Mouse (Mus musculus) cerebellum, adult 2 months (tissue): ENCODE data around the gene Btg3. TPM values are rescaled to one million over a fixed set of nuclear protein-coding genes. Genes with fewer than 3 reads are reported as not detected.

ENCODE experiments used
- DNase-seq, 2 experiments: peaks; one replicate each; pipeline ENCODE4 v3.0.0; 2021
- H3K27ac ChIP-seq: fragments of 200-500 bp; 2 replicates; pipeline ENCODE4 v1.5.1; 2012; ENCODE audit warnings: low read length, control low read depth, inconsistent platforms; ENCODE audit not compliant: insufficient read depth
- H3K27me3 ChIP-seq: fragments of 200-500 bp; 2 replicates; pipeline ENCODE4 v1.6.1; 2012; ENCODE audit warnings: inconsistent platforms, mild to moderate bottlenecking, low read length, moderate library complexity; ENCODE audit not compliant: control insufficient read depth, insufficient read depth
- H3K4me1 ChIP-seq: fragments of 200-500 bp; 2 replicates; pipeline ENCODE4 v1.6.1; 2011; ENCODE audit warnings: low read length; ENCODE audit not compliant: control insufficient read depth, insufficient read depth
- H3K4me3 ChIP-seq: fragments of 200-500 bp; replicated peaks from 2 replicates; pipeline ENCODE3; 2011; ENCODE audit warnings: mild to moderate bottlenecking, low read depth, low read length, control low read depth; ENCODE audit not compliant: insufficient read depth
- CTCF ChIP-seq: fragments of 200-500 bp; IDR thresholded peaks from 2 replicates; pipeline ENCODE4 v1.5.1; 2011; ENCODE audit warnings: low read depth, mild to moderate bottlenecking, control low read depth, low read length, moderate library complexity, borderline replicate concordance; ENCODE audit not compliant: insufficient read depth
- POLR2A ChIP-seq: fragments of 200-500 bp; IDR thresholded peaks from 2 replicates; pipeline ENCODE4 v1.6.1; 2011; ENCODE audit warnings: low read length, control low read depth, borderline replicate concordance; ENCODE audit not compliant: insufficient read depth
- WGBS: fragments of 180-500 bp; shearing (Covaris S2); methylation state at CpG from one replicate; pipeline ENCODE4 v1.1.7; 2018; 5-methylcytosine and 5-hydroxymethylcytosine counted together
- polyA plus RNA-seq: library from polyadenylated mRNA; depleted of rRNA; stranded (reverse); fragments of >200 nt; gene quantifications from 2 replicates; pipeline ENCODE4 v1.2.3, GENCODE M21; 2012; rRNA removed

The Btg3 gene
- 4.2 and 5.0 TPM in 2 replicates for polyA plus RNA-seq

DNA sequence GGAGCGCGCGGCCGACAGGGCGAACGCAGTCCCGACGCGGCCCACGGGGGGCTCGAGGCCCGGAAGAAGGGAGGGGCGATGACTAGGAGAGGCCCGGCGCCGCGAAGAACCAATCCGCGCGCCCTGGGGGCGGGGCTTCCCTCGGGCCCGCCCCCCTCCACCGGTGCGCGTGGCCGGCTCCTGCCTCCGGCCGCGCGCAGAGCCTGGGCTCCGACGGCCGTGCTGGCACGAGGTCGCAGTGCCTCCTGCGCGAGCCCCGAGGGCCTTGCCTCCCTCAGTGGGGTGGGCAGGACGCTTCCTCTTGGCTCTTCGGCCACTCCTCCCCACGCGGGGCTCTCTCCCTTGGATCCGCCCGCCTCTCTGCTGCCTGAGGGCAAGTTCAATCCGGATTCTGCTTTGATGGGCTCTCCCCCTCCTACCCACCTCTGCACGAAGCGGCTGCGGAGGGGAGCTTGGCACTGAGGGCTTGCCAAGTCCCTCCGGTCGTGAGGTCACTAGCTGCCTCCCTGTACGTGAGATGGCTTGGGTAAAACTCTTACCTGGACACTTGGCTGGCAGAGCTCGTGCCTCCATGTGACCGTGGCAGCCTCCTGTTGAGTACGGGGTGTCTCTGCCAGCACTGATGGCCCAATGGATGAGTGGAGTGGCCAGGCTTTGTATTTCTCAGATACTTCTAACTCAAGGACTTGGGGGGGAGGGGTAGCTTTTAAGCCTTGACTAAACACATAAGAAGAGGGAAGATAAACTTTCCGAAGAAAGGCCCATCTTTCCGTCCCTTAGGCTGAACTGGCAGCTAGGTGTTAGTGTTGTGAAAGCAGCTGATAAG lies at the start of gene Btg3:
Gene Btg3 (minus strand): TSS at position 448 of the 826 bp plus-strand sequence.
- peak within 1 kb of the TSS; percentile 51 for H3K4me3 ChIP-seq
- no peaks in the 10 kb centered on the region for H3K4me1 ChIP-seq
- DNase-seq = peak; percentile 39 to 56
- H3K27ac ChIP-seq = no peak within 1 kb of the TSS
- H3K27me3 ChIP-seq = no peaks in the 10 kb centered on the region
- WGBS = 3% methylated on average over 57 of the region's 57 CpGs
- TF ChIP-seq CTCF (no peak), POLR2A (no peak)

DNA sequence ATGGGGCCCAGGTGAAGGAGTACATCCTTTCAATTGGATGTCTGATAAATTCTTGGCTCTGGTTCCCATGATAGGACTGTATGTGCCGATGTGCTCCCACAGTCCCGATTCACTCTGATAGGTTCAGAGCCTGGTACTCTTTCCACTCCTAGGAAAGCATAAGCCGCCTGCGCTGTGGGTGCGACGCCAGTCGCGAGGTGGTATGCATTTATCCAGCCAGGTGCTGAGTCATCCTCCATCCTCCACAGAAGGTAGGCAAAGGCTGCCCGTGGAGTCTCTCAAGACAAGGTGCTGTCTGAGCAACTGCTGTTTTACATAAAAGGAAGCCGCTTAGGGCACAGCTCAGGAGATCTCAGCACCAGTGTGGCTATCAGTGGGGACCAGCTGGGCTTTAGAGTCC lies 40.7 kb upstream of the Btg3 start:
- 78% methylated on average over 10 of the region's 10 CpGs for WGBS
- no peak overlapping the region for H3K4me3 ChIP-seq
- TF ChIP-seq CTCF (no peak), POLR2A (no peak)
- H3K4me1 ChIP-seq = no peaks in the 10 kb centered on the region
- no peak for DNase-seq
- H3K27ac ChIP-seq = no peak overlapping the region
- no peaks in the 10 kb centered on the region for H3K27me3 ChIP-seq

DNA sequence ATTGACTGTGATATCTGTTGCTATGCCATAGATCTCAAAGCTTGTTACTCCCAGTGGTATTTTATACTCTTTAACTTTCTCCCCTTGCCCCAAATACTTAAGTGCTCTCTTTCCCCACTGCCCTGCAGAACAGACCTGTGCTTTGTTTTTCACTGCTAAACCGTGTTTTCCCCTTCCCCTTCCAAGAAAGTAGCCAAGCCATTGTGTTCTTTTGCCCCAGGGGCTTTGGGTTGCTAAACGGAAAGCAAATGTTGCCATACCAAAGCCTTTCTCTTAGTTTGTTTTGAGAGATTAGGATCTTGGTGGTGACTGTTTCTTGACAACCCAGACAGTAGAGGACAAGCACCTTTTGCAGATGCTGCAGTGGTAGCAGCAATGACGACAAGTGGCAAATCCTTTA lies 39.5 kb upstream of the Btg3 start:
- TF ChIP-seq CTCF (no peak), POLR2A (no peak)
- no peak for DNase-seq
- Histone ChIP-seq H3K27me3 (no peaks in the 10 kb centered on the region), H3K27ac (no peak overlapping the region), H3K4me1 (no peaks in the 10 kb centered on the region), H3K4me3 (no peak overlapping the region)
- WGBS = 15% methylated on average over 3 of the region's 3 CpGs

DNA sequence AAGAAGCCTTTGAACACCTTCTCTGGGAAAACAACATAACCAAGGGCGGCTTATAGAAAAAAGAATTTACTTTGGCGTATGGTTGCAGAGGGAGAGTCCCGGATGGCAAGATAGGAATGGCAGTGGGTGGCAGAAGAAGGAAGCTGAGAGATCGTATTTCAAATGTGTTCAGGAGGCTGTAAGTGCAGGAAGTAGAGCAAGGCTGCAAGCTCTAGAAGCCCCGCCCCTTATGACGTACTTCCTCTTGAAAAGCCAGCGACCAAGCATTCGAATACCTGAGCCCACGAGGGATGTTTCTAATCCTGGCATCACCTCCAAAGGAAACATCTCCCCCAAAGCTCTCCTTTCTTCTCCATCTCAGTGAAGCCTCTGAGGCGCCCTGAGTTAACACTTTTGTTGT lies 33.0 kb upstream of the Btg3 start:
- DNase-seq = no peak
- H3K27ac ChIP-seq = no peak overlapping the region
- TF ChIP-seq POLR2A (no peak), CTCF (no peak)
- H3K4me1 ChIP-seq = no peaks in the 10 kb centered on the region
- WGBS = 91% methylated on average over 10 of the region's 10 CpGs
- no peaks in the 10 kb centered on the region for H3K27me3 ChIP-seq
- no peak overlapping the region for H3K4me3 ChIP-seq

DNA sequence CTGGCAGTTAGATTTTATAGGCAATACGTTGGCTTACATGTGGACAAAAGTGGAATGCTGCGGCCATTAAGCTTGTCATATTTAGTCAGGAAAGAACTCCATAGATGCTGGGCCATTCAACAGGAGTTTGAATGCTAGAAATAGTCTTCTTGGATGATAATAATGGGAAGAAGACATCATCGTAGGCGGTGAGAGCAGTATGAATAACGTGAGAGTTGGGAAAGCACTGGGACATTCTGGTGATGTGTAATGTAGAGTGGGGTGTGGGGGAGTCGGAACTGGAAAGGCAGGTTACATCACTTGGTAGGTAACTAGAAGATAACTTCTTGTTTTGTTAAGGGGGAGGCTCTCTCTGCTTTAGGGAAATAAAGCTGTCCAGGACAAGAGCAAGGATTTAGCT lies 30.9 kb upstream of the Btg3 start:
- DNase-seq = no peak
- no peak for TF ChIP-seq CTCF
- no peak for TF ChIP-seq POLR2A
- Histone ChIP-seq H3K27ac (no peak overlapping the region), H3K4me1 (no peaks in the 10 kb centered on the region), H3K27me3 (no peaks in the 10 kb centered on the region), H3K4me3 (no peak overlapping the region)
- WGBS = 91% methylated on average over 6 of the region's 6 CpGs

DNA sequence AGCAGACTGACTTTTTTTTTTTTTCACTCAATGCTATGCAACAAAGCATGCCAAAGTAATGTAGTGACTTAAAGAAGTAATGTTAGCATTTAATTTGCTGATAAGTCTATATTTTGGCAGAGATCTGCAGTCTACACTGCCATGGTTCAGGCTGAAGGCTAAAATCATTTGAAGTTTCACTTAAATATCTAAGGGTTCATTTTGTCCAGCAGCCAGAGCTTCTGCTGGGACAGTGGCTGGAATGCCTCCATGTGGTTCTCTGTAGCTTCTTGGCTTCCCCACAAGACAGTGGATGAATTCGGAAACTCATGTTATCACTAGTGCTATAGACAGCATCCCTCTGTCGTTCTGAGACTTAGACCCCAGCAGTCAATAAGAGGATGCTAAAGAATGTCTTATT lies 29.7 kb upstream of the Btg3 start:
- TF ChIP-seq CTCF = no peak
- no peak for TF ChIP-seq POLR2A
- Histone ChIP-seq H3K27ac (no peak overlapping the region), H3K4me3 (no peak overlapping the region), H3K4me1 (no peaks in the 10 kb centered on the region), H3K27me3 (no peaks in the 10 kb centered on the region)
- WGBS = 18% methylated on average over 2 of the region's 2 CpGs
- DNase-seq = no peak

DNA sequence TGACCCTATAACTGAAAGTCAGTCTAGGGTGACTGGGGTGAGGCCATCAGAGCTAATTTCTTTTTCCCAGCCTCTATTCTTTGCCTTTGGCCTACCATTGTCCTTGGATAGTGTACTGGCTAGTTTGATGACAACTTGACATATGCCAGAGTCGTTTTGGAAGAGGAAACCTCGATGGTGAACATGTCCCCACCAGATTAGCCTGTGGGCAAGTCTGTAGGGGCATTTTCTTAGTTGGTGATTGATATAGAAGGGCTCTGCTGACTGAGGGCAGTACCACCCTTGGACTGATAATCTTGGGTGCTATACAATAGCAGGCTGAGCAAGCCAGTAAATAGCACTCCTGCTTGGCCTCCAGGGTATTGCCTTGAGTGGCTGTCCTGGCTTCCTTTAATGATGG lies 25.3 kb upstream of the Btg3 start:
- no peaks in the 10 kb centered on the region for H3K27me3 ChIP-seq
- TF ChIP-seq CTCF (no peak), POLR2A (no peak)
- no peaks in the 10 kb centered on the region for H3K4me1 ChIP-seq
- no peak for DNase-seq
- no peak overlapping the region for H3K27ac ChIP-seq
- no peak overlapping the region for H3K4me3 ChIP-seq
- 59% methylated on average over 2 of the region's 2 CpGs for WGBS

DNA sequence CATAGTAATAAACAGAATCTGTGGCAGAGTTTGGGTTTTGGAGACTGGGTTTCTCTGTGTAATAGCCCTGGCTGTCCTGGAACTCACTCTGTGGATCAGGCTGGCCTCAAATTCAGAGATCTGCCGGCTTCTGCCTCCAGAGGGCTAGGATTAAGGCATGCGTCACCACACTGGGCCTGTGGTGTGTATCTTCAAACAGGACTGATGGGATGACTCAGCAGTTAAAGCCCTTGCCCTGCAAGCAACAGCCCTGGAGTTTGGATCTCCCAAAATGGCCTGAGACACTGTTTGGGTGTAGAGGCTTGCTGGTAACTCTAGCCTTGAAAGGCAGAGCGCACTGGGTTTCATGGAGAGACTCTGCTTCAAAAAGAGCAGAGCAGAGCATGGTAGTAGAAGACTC lies 22.4 kb upstream of the Btg3 start:
- H3K4me1 ChIP-seq = no peaks in the 10 kb centered on the region
- H3K27me3 ChIP-seq = no peaks in the 10 kb centered on the region
- DNase-seq = no peak
- 90% methylated on average over 3 of the region's 3 CpGs for WGBS
- no peak overlapping the region for H3K27ac ChIP-seq
- no peak overlapping the region for H3K4me3 ChIP-seq
- TF ChIP-seq CTCF = no peak
- TF ChIP-seq POLR2A = no peak
